Mouse (Mus musculus) myocyte (in vitro differentiated cells): Measurements from ENCODE around the gene Tap2. TPM values are rescaled to one million over a fixed set of nuclear protein-coding genes. Genes with fewer than 3 reads are reported as not detected.

Experiments
- H3K27me3 ChIP-seq: one replicate; pipeline ENCODE4 v1.6.1; 2011; ENCODE audit not compliant: control insufficient read depth, insufficient read depth, insufficient read length
- H3K36me3 ChIP-seq: one replicate; pipeline ENCODE4 v1.6.1; 2011; ENCODE audit not compliant: control insufficient read depth, insufficient read depth
- H3K4me2 ChIP-seq: one replicate; pipeline ENCODE4 v1.6.1; 2011; ENCODE audit warnings: low read depth, control low read depth
- H3K4me3 ChIP-seq: one replicate; pipeline ENCODE4 v1.5.1; 2011; ENCODE audit warnings: mild to moderate bottlenecking, control low read depth, moderate library complexity
- H3K79me2 ChIP-seq: one replicate; pipeline ENCODE4 v1.6.1; 2011; ENCODE audit not compliant: control insufficient read depth, insufficient read depth
- H3ac ChIP-seq: one replicate; pipeline ENCODE4 v1.6.1; 2011; ENCODE audit not compliant: control insufficient read depth, insufficient read length
- CEBPB ChIP-seq: IDR thresholded peaks from 2 replicates; pipeline ENCODE4 v1.6.1; 2011; ENCODE audit warnings: mild to moderate bottlenecking, moderate library complexity; ENCODE audit not compliant: poor library complexity, insufficient read depth, severe bottlenecking
- E2F4 ChIP-seq: IDR thresholded peaks from one replicate; pipeline ENCODE4 v1.6.1; 2011; ENCODE audit warnings: mild to moderate bottlenecking, control low read depth, moderate library complexity; ENCODE audit not compliant: insufficient read depth
- MAX ChIP-seq: IDR thresholded peaks from one replicate; pipeline ENCODE4 v1.6.1; 2011; ENCODE audit warnings: low read depth, mild to moderate bottlenecking, control low read depth
- MYOD1 ChIP-seq, 3 experiments: IDR thresholded peaks; one replicate each; pipeline ENCODE4 v1.6.1; 2011; ENCODE audit warnings: control low read depth in 2 of 3, low read depth in 2 of 3, mild to moderate bottlenecking in 2 of 3, moderate library complexity in 1 of 3; ENCODE audit not compliant: insufficient read length in 2 of 3, control insufficient read depth in 1 of 3
- MYOG ChIP-seq, 3 experiments: IDR thresholded peaks; one replicate each; pipeline ENCODE4 v1.6.1; 2011; ENCODE audit warnings: control low read depth in 2 of 3, low read depth in 2 of 3, mild to moderate bottlenecking in 2 of 3; ENCODE audit not compliant: insufficient read length in 2 of 3, control insufficient read depth in 1 of 3, insufficient read depth in 1 of 3
- POLR2A ChIP-seq: IDR thresholded peaks from one replicate; pipeline ENCODE4 v1.6.1; 2011; ENCODE audit warnings: low read depth, mild to moderate bottlenecking, control low read depth, moderate library complexity; ENCODE audit not compliant: insufficient read length
- POLR2AphosphoS2 ChIP-seq: IDR thresholded peaks from one replicate; pipeline ENCODE4 v1.6.1; 2011; ENCODE audit warnings: low read depth, control low read depth; ENCODE audit not compliant: insufficient read length
- REST ChIP-seq: IDR thresholded peaks from one replicate; pipeline ENCODE4 v1.6.1; 2011; ENCODE audit warnings: mild to moderate bottlenecking, control low read depth, moderate library complexity; ENCODE audit not compliant: insufficient read depth, insufficient read length
- SRF ChIP-seq: IDR thresholded peaks from one replicate; pipeline ENCODE4 v1.6.1; 2011; ENCODE audit warnings: low read depth; ENCODE audit not compliant: control insufficient read depth, insufficient read length
- TCF12 ChIP-seq: IDR thresholded peaks from one replicate; pipeline ENCODE4 v1.6.1; 2011; ENCODE audit warnings: mild to moderate bottlenecking, control low read depth; ENCODE audit not compliant: poor library complexity, insufficient read depth, severe bottlenecking
- TCF3 ChIP-seq: IDR thresholded peaks from one replicate; pipeline ENCODE4 v1.6.1; 2011; ENCODE audit warnings: low read depth, control low read depth; ENCODE audit not compliant: insufficient read length
- USF1 ChIP-seq: IDR thresholded peaks from one replicate; pipeline ENCODE4 v1.6.1; 2011; ENCODE audit warnings: low read depth, mild to moderate bottlenecking, control low read depth, moderate library complexity
- polyA plus RNA-seq: library from polyadenylated mRNA; unstranded; fragments of >200 nt; fragmentation: generic; extraction: Trizol; gene quantifications from one replicate; pipeline ENCODE4 v1.2.1, GENCODE M21; 2012; ENCODE audit warnings: missing spikeins

Gene Tap2
- polyA plus RNA-seq, 1 experiment = 5.3 TPM

DNA sequence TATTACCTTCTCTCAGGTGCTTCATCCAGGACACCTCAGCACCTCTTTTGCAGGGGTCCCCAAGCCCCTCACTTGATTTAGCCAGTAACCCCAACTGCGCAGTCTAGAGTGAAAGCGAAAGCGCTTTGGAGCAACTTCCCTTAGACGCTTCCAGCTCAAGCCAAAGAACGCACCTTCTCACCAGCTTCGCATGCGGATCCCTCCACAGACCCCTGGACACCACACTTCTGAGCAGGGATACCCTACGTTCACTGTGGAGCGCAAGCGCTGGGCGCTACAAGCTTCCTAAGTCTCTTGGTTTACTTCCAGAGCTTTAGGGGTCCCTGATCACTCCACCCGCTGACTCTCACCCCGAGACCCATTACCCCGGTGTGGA lies 16.5 kb upstream of the Tap2 start:
- TF ChIP-seq TCF3 = no peak
- no peak for TF ChIP-seq USF1
- TF ChIP-seq MAX = no peak
- no peak for TF ChIP-seq MYOD1 (IDR thresholded peaks at IDR 0.05; ENCODE audit: control insufficient read depth in 1 of 3, insufficient read length in 2 of 3, low read depth in 2 of 3)
- TF ChIP-seq MYOG (IDR thresholded peaks at IDR 0.05; ENCODE audit: control insufficient read depth in 1 of 3, insufficient read depth in 1 of 3, insufficient read length in 2 of 3, low read depth in 2 of 3) = no peak
- no peak for TF ChIP-seq TCF12
- TF ChIP-seq REST = no peak
- no peak for TF ChIP-seq SRF
- no peak for TF ChIP-seq E2F4
- no peak for TF ChIP-seq CEBPB
- no peak for TF ChIP-seq POLR2AphosphoS2
- no peak for TF ChIP-seq POLR2A
- Histone ChIP-seq H3K4me3 (peak overlapping the region; percentile 35), H3K4me2 (peak overlapping the region; percentile 76), H3K27me3 (peaks cover 62% of the 10 kb centered on the region), H3K36me3 (no peaks in the 10 kb centered on the region), H3ac (peak overlapping the region; percentile 1), H3K79me2 (no peaks in the 10 kb centered on the region)

DNA sequence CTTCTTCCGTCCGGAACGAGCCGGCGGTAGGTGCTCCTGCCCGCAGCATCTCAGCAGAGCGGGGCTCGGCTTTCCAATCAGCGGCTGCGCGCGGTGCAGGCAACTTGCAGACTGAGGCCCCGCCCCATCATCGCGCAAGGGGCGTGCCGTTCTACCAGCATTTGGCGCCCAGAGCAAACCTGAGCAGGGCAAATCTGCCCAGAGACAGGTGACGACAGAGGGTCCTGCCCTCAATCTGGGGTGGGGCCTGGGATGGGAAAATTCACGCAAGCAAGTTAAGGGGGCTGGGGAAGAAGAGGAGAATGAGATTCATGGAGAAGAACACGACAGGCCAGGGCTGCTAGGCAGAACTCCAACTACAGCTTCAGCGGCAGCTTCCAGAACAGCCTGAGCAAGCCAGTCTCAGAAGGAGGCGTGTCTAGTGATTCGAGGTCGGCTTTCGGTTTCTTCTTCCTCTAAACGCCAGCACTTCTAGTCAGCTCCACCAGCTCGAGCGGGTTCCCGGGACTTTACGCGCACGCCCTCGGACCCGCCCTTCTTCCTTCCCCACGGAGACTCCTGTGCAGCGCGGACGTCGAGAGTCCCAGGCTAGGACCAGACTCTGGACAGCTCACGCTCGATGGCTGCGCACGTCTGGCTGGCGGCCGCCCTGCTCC lies 15.9 kb upstream of the Tap2 start, which contains the start of the genes Tap1 and Psmb9:
TSS of gene Tap1 (plus strand) at position 293 of the 656 bp plus-strand sequence.
TSS of gene Psmb9 (minus strand) at position 504 of the 656 bp plus-strand sequence.
- peak within 1 kb of the TSS; percentile 1 for H3ac ChIP-seq

DNA sequence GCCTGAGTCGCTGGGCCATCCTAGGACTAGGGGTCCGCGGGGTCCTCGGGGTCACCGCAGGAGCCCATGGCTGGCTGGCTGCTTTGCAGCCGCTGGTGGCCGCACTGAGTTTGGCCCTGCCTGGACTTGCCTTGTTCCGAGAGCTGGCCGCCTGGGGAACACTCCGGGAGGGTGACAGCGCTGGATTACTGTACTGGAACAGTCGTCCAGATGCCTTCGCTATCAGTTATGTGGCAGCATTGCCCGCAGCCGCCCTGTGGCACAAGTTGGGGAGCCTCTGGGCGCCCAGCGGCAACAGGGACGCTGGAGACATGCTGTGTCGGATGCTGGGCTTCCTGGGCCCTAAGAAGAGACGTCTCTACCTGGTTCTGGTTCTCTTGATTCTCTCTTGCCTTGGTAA lies 15.3 kb upstream of the Tap2 start:
- H3K79me2 ChIP-seq = no peaks in the 10 kb centered on the region
- peaks cover 73% of the 10 kb centered on the region for H3K27me3 ChIP-seq
- no peaks in the 10 kb centered on the region for H3K36me3 ChIP-seq
- H3K4me2 ChIP-seq = peak overlapping the region; percentile 76
- H3ac ChIP-seq = peak overlapping the region; percentile 1
- H3K4me3 ChIP-seq = peak overlapping the region; percentile 35
- TF ChIP-seq USF1 (no peak), MYOD1 (IDR thresholded peaks at IDR 0.05; ENCODE audit: control insufficient read depth in 1 of 3, insufficient read length in 2 of 3, low read depth in 2 of 3) (no peak), MAX (no peak), CEBPB (no peak), REST (no peak), E2F4 (no peak), TCF12 (no peak), SRF (no peak), POLR2A (no peak), TCF3 (no peak), POLR2AphosphoS2 (no peak), MYOG (IDR thresholded peaks at IDR 0.05; ENCODE audit: control insufficient read depth in 1 of 3, insufficient read depth in 1 of 3, insufficient read length in 2 of 3, low read depth in 2 of 3) (no peak)

More for the DNA sequence above, 15.9 kb upstream of the Tap2 start, which contains the start of the genes Tap1 and Psmb9:
- Histone ChIP-seq H3K4me3 (peak within 1 kb of the TSS; percentile 35), H3K4me2 (peak within 1 kb of the TSS; percentile 76), H3K27me3 (peaks cover 67% of the 10 kb centered on the region), H3K79me2 (no peaks in the 10 kb centered on the region), H3K36me3 (no peaks in the 10 kb centered on the region)
- TF ChIP-seq REST (peak; percentile 41), TCF3 (no peak)

DNA sequence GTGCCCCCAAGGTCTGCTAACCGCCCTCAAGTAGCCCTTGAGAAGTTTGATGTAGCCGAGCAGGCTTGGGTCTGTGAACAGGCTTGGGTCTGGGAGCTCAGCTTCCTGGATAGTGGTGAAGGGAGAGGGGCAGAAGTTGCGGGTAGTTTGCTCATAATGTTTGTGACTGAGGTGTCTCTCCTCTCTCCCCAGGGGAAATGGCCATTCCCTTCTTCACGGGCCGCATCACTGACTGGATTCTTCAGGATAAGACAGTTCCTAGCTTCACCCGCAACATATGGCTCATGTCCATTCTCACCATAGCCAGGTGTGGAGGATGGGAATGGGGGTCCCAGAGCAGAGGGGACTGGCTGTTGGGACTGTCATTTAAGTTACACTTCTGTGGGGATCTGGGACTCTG lies 14.3 kb upstream of the Tap2 start:
- Histone ChIP-seq H3K79me2 (no peaks in the 10 kb centered on the region), H3K4me2 (no peak overlapping the region), H3K27me3 (peaks cover 75% of the 10 kb centered on the region), H3K36me3 (no peaks in the 10 kb centered on the region), H3ac (no peak overlapping the region), H3K4me3 (no peak overlapping the region)
- no peak for TF ChIP-seq CEBPB

- Histone ChIP-seq H3K4me2 (no peak overlapping the region), H3K4me3 (no peak overlapping the region), H3K79me2 (no peaks in the 10 kb centered on the region), H3K36me3 (no peaks in the 10 kb centered on the region), H3ac (no peak overlapping the region), H3K27me3 (peaks cover 82% of the 10 kb centered on the region)
- TF ChIP-seq USF1 = no peak
These were observed 10.5 kb upstream of the Tap2 start for GRCm38 (mm10) chr17:34192852-34193251.

- Histone ChIP-seq H3K79me2 (no peaks in the 10 kb centered on the region), H3K36me3 (no peaks in the 10 kb centered on the region), H3K4me2 (no peak overlapping the region), H3ac (no peak overlapping the region), H3K4me3 (no peak overlapping the region), H3K27me3 (peaks cover 82% of the 10 kb centered on the region)
- TF ChIP-seq TCF12 = no peak
These were observed 9.9 kb upstream of the Tap2 start for GRCm38 (mm10) chr17:34193468-34193867.
